Mouse (Mus musculus) embryonic facial prominence, embryonic 10.5 days (tissue): Measurements from ENCODE around the gene Vps52. TPM values are rescaled to one million over a fixed set of nuclear protein-coding genes. Genes with fewer than 3 reads are reported as not detected.
"Not testable (repeated sequence)": the region's sequence is repeated elsewhere in the genome, so short reads cannot be mapped to it uniquely, and the experiment has no call there.

Experiments
- DNase-seq: peaks from one replicate; pipeline ENCODE4 v3.0.0-alpha.2; 2017; ENCODE audit warnings: low spot score
- H3K27ac ChIP-seq: fragments of 300-500 bp; sonication (generic); replicated peaks from 2 replicates; pipeline ENCODE4 v1.5.1; 2016; ENCODE audit warnings: mild to moderate bottlenecking
- H3K27me3 ChIP-seq: fragments of 300-500 bp; sonication (generic); replicated peaks from 2 replicates; pipeline ENCODE4 v1.6.1; 2016; ENCODE audit warnings: low read depth, mild to moderate bottlenecking; ENCODE audit not compliant: poor library complexity, severe bottlenecking
- H3K36me3 ChIP-seq: fragments of 300-500 bp; sonication (generic); replicated peaks from 2 replicates; pipeline ENCODE4 v1.6.1; 2016; ENCODE audit warnings: mild to moderate bottlenecking, moderate library complexity
- H3K4me1 ChIP-seq: fragments of 300-500 bp; sonication (generic); 2 replicates; pipeline ENCODE4 v1.6.1; 2016
- H3K4me3 ChIP-seq: fragments of 300-500 bp; sonication (generic); 2 replicates; pipeline ENCODE4 v1.5.1; 2016; ENCODE audit warnings: mild to moderate bottlenecking, moderate library complexity
- H3K9me3 ChIP-seq: fragments of 300-500 bp; sonication (generic); 2 replicates; pipeline ENCODE4 v1.6.1; 2016; ENCODE audit warnings: mild to moderate bottlenecking
- WGBS: fragments of 180-500 bp; shearing (Covaris S2); methylation state at CpG from one replicate; pipeline ENCODE4 v1.1.7; 2016; 5-methylcytosine and 5-hydroxymethylcytosine counted together
- polyA plus RNA-seq: library from polyadenylated mRNA; unstranded; fragments of >200 nt; fragmentation: Nextera tagmentation; extraction: Ambion mirVana; gene quantifications from 2 replicates; pipeline ENCODE4 v1.2.1, GENCODE M21; 2016

The Vps52 gene
- polyA plus RNA-seq, 1 experiment from 2014 or later: 48.2 TPM

GRCm38 (mm10) chr17:33991788-33992664 lies 36.4 kb downstream of the Vps52 start:
- H3K27me3 ChIP-seq: peaks cover 16% of the 10 kb centered on the region
- 30% methylated on average over 10 of the region's 10 CpGs for WGBS
- no peaks in the 10 kb centered on the region for H3K9me3 ChIP-seq
- no peak overlapping the region for H3K4me3 ChIP-seq
- H3K36me3 ChIP-seq: no peaks in the 10 kb centered on the region
- no peak overlapping the region for H3K27ac ChIP-seq
- DNase-seq: peak; percentile 64
- H3K4me1 ChIP-seq: no peaks in the 10 kb centered on the region

- 89% methylated on average over 8 of the region's 8 CpGs for WGBS
- no peak overlapping the region for H3K4me3 ChIP-seq
Observed at GRCm38 (mm10) chr17:33994959-33995358, 39.3 kb downstream of the Vps52 start.

DNA sequence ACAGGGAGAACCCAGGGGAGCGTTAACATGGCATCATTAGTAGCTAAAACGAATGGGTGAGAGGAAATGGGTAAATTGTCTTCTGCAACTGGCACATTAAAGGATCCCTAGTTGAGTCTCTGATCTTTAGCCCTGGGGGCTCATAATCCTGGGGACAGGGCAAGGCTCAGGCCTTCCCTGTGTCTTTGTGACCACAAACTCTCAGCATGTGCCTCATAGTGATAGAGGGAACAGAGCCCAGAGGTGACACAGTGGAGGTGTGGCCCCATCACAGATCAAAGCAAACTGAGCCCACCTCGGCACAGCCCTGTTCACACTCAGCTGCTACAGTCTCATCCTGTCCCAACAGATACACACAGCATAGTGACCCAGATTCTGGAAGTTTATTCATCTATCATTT lies 40.0 kb downstream of the Vps52 start:
- Histone ChIP-seq H3K4me1 (peaks cover 13% of the 10 kb centered on the region), H3K27me3 (peaks cover 40% of the 10 kb centered on the region), H3K9me3 (no peaks in the 10 kb centered on the region), H3K27ac (no peak overlapping the region), H3K36me3 (no peaks in the 10 kb centered on the region), H3K4me3 (no peak overlapping the region)
- WGBS: 69% methylated on average over 3 of the region's 3 CpGs
- no peak for DNase-seq

More at GRCm38 (mm10) chr17:33994959-33995358, 39.3 kb downstream of the Vps52 start:
- Histone ChIP-seq H3K36me3 (no peaks in the 10 kb centered on the region), H3K27me3 (peaks cover 35% of the 10 kb centered on the region), H3K4me1 (peaks cover 9% of the 10 kb centered on the region), H3K27ac (no peak overlapping the region), H3K9me3 (no peaks in the 10 kb centered on the region)
- DNase-seq: no peak

GRCm38 (mm10) chr17:33997025-33997424 lies 41.4 kb downstream of the Vps52 start:
- not testable (repeated sequence) for H3K27ac ChIP-seq, H3K4me3 ChIP-seq, H3K36me3 ChIP-seq, H3K9me3 ChIP-seq, DNase-seq
- peaks cover 54% of the 10 kb centered on the region for H3K27me3 ChIP-seq
- peaks cover 13% of the 10 kb centered on the region for H3K4me1 ChIP-seq
- 89% methylated on average over 2 of the region's 2 CpGs for WGBS

DNA sequence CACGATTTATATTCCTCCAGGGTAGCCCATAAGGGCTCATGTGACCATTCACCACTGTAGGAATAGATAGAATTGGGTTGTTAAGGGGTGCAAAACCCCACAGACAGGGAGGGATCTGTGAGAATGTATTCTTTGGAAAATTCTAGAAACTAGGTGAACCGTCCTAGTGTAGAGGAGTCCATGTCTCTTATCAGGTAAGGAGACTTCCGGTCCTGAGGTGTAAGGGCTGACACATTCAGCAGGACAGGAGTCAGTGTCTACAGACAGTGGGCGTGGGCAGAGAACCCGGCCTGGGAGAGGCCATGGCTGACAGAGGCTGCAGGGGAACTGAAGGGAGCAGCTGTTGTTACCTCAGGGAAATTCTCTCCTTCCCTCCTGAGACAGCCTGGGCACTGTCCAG lies 43.1 kb downstream of the Vps52 start:
- peaks cover 61% of the 10 kb centered on the region for H3K27me3 ChIP-seq
- peaks cover 13% of the 10 kb centered on the region for H3K4me1 ChIP-seq
- DNase-seq, H3K9me3 ChIP-seq, H3K36me3 ChIP-seq, H3K27ac ChIP-seq, H3K4me3 ChIP-seq: not testable (repeated sequence)
- 52% methylated on average over 5 of the region's 5 CpGs for WGBS

GRCm38 (mm10) chr17:33999341-34000149 lies 43.9 kb downstream of the Vps52 start:
- peak; percentile 23 for DNase-seq
- no peak overlapping the region; the same call in 1 of the 2 replicates for H3K27ac ChIP-seq
- peak overlapping the region; percentile 68 for H3K4me3 ChIP-seq
- WGBS: 3% methylated on average over 87 of the region's 87 CpGs
- peaks cover 13% of the 10 kb centered on the region for H3K4me1 ChIP-seq
- H3K9me3 ChIP-seq: no peaks in the 10 kb centered on the region
- no peaks in the 10 kb centered on the region for H3K36me3 ChIP-seq
- H3K27me3 ChIP-seq: peaks cover 61% of the 10 kb centered on the region

DNA sequence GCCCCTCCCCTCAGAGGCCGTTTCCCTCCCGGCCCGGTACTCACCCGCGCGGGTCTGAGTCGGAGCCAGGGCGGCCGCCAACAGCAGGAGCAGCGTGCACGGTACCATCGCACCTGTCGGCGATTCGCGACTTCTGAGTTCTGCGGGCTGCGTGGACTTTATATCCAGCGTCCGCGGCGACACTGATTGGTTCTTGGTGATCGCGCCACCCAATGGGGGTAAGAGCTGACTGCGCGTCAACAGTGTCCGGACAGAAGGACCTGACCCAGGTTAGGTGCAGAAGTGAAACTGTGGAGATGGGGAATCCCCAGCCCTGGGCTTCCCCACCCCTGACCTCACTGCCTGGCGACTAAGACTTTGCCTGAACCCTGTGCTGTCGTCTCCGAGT lies 44.5 kb downstream of the Vps52 start, which contains the start of gene H2-K1:
H2-K1 (minus strand) TSS at position 198 of the 388 bp plus-strand sequence.
- Histone ChIP-seq H3K4me1 (peaks cover 13% of the 10 kb centered on the region), H3K9me3 (no peaks in the 10 kb centered on the region), H3K27ac (no peak within 1 kb of the TSS; the same call in 1 of the 2 replicates), H3K27me3 (peaks cover 61% of the 10 kb centered on the region), H3K4me3 (peak within 1 kb of the TSS; percentile 68), H3K36me3 (no peaks in the 10 kb centered on the region)
- peak; percentile 75 for DNase-seq
- 1% methylated on average over 30 of the region's 30 CpGs for WGBS

DNA sequence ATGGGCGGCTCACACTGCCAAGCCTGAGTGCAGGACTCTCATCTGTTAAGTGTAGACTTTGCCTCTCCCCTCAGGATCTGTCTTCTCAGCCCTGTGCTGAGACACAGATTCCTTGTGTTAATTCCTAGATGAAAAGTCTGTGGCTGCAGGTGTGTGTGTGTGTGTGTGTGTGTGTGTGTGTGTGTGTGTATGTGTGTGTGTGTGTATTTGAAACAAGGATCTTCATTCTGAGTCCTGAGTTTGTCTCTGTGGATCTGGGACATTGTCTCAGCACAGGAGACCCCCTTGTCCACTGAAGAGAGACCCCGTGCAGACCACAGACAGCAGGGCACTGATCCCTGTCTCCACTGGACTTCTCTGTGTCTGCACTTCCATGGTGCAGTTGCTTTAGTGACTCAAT lies 45.2 kb downstream of the Vps52 start:
- not testable (repeated sequence) for H3K27ac ChIP-seq, DNase-seq, H3K4me3 ChIP-seq, H3K9me3 ChIP-seq, H3K36me3 ChIP-seq
- peaks cover 13% of the 10 kb centered on the region for H3K4me1 ChIP-seq
- peaks cover 61% of the 10 kb centered on the region for H3K27me3 ChIP-seq
- WGBS: 39% methylated on average over 2 of the region's 2 CpGs

DNA sequence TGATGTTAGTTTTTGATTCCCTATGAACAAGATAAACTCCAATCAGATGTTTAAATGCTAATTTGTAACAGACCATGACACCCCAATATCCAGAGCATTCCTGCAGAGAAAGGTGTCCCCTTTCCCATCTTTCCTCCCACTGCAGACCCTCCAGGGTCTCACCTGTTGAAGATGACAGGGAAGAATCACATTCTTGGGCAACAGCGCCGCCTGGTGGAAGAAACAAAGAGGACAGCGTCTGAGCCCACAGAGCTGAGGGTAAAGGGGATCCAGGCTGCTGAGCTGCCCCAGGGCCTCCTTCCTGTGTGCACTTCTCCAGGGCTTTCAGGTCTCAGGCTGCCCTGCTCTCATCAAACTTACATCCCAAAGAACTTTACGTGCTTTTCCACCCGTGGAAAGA lies 47.8 kb downstream of the Vps52 start:
- peaks cover 13% of the 10 kb centered on the region for H3K4me1 ChIP-seq
- WGBS: 7% methylated on average over 5 of the region's 5 CpGs
- no peak overlapping the region for H3K27ac ChIP-seq
- H3K9me3 ChIP-seq: no peaks in the 10 kb centered on the region
- DNase-seq: peak; percentile 71
- peaks cover 43% of the 10 kb centered on the region for H3K27me3 ChIP-seq
- no peaks in the 10 kb centered on the region for H3K36me3 ChIP-seq
- no peak overlapping the region for H3K4me3 ChIP-seq

- H3K4me3 ChIP-seq: no peak overlapping the region
- H3K27ac ChIP-seq: no peak overlapping the region
- H3K9me3 ChIP-seq: no peaks in the 10 kb centered on the region
- H3K36me3 ChIP-seq: no peaks in the 10 kb centered on the region
- peaks cover 11% of the 10 kb centered on the region for H3K27me3 ChIP-seq
- DNase-seq: no peak
- no peaks in the 10 kb centered on the region for H3K4me1 ChIP-seq
- 58% methylated on average over 2 of the region's 2 CpGs for WGBS
Observed at GRCm38 (mm10) chr17:34006570-34006969, 51.0 kb downstream of the Vps52 start.

GRCm38 (mm10) chr17:34010156-34010555 lies 54.5 kb downstream of the Vps52 start:
- H3K36me3 ChIP-seq: peaks cover 4% of the 10 kb centered on the region
- 82% methylated on average over 5 of the region's 5 CpGs for WGBS
- no peak overlapping the region for H3K4me3 ChIP-seq
- DNase-seq: no peak
- H3K4me1 ChIP-seq: no peaks in the 10 kb centered on the region
- no peak overlapping the region for H3K27ac ChIP-seq
- no peaks in the 10 kb centered on the region for H3K27me3 ChIP-seq
- 0 out of 2 replicates have a peak, but pooled peaks cover 3% of the 10 kb centered on the region for H3K9me3 ChIP-seq

- H3K9me3 ChIP-seq: peaks cover 17% of the 10 kb centered on the region; the same call in 1 of the 2 replicates
- DNase-seq: no peak
- H3K4me3 ChIP-seq: no peak overlapping the region
- H3K27me3 ChIP-seq: no peaks in the 10 kb centered on the region
- WGBS: 93% methylated on average over 8 of the region's 8 CpGs
- H3K27ac ChIP-seq: no peak overlapping the region
- no peaks in the 10 kb centered on the region for H3K4me1 ChIP-seq
- H3K36me3 ChIP-seq: peaks cover 12% of the 10 kb centered on the region
Observed at GRCm38 (mm10) chr17:34013436-34013835, 57.8 kb downstream of the Vps52 start.
